Mouse (Mus musculus): ENCODE data around the gene Zfp839. TPM values are rescaled to one million over a fixed set of nuclear protein-coding genes. Genes with fewer than 3 reads are reported as not detected.

Gene Zfp839
- total and polyA plus RNA-seq, 2 experiments from 2014 or later: 1.9 to 4.5 TPM

DNA sequence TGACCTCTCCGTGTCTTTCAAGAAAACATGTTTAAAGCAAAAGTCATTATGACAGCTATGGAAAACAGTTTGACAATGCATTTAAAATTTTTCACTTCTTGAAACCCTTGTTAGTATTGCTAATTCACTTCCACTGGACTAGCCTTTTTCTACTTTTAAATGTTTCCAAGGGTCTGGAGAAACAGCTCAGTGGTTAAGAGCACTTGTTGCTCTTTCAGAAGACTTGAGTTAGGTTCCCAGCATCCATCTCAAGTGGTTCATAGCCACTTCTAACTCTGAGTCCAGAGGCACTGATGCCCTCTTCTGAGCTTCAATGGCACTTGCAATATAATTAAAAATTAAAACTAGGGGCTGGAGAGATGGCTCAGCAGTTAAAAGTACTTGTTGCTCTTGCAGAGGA lies 41.8 kb downstream of the Zfp839 start:
- H3K4me2 ChIP-seq (ENCODE audit: low read depth, low read length, poor library complexity, severe bottlenecking): no peak overlapping the region
- ATAC-seq (ENCODE audit: low FRiP score) (no peak), DNase-seq (ENCODE audit: low spot score) (no peak)
- H3K4me3 ChIP-seq (ENCODE audit: low read depth, low read length): no peak overlapping the region
- no peaks in the 10 kb centered on the region for H3K9me3 ChIP-seq (ENCODE audit: low read length)
- H3K9ac ChIP-seq (replicated peaks; ENCODE audit: low read length, poor library complexity, severe bottlenecking): no peak overlapping the region
- no peak for TF ChIP-seq CTCF (IDR thresholded peaks at IDR 0.05)
- WGBS: 94% methylated on average over 1 of the region's 1 CpGs
- 0 out of 2 replicates have a peak, but pooled peaks cover 6% of the 10 kb centered on the region for H3K4me1 ChIP-seq (ENCODE audit: insufficient read depth, low read length)
- no peak overlapping the region for H3K27ac ChIP-seq (ENCODE audit: low read depth, low read length)
- H3K36me3 ChIP-seq (ENCODE audit: insufficient read depth, low read length): no peaks in the 10 kb centered on the region
- no peaks in the 10 kb centered on the region for H3K27me3 ChIP-seq (ENCODE audit: insufficient read depth, low read length)

DNA sequence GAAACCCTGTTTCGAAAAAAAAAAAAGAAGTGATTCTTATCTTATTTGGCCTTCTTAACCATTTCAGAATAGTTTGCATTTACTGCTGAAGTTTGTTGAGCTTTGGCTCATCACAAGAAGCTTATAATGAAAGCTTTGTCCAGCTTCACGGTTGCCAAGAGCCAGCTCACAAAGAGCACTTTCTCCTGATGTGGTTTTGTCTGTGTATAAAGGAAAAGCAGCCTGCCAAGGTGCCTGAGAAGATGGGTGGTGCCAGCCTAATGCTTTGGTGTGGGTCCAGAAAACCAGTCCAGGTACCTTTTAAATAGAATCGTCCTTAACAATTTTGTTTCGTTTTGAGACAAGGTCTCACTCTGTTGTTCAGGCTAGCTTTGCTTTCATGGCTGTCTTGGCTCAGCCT lies 52.1 kb downstream of the Zfp839 start:
- H3K9ac ChIP-seq (replicated peaks; ENCODE audit: low read length, poor library complexity, severe bottlenecking): no peak overlapping the region
- H3K4me3 ChIP-seq (ENCODE audit: low read depth, low read length): no peak overlapping the region
- H3K4me1 ChIP-seq (ENCODE audit: insufficient read depth, low read length): no peaks in the 10 kb centered on the region
- no peaks in the 10 kb centered on the region for H3K9me3 ChIP-seq (ENCODE audit: low read length)
- peaks cover 10% of the 10 kb centered on the region; the same call in 1 of the 2 replicates for H3K36me3 ChIP-seq (ENCODE audit: insufficient read depth, low read length)
- 70% methylated on average over 4 of the region's 4 CpGs for WGBS
- no peak for TF ChIP-seq CTCF (IDR thresholded peaks at IDR 0.05)
- H3K27ac ChIP-seq (ENCODE audit: low read depth, low read length): no peak overlapping the region
- DNase-seq (ENCODE audit: low spot score): peak; percentile 13
- no peaks in the 10 kb centered on the region for H3K27me3 ChIP-seq (ENCODE audit: insufficient read depth, low read length)
- ATAC-seq (ENCODE audit: low FRiP score): no peak
- no peak overlapping the region for H3K4me2 ChIP-seq (ENCODE audit: low read depth, low read length, poor library complexity, severe bottlenecking)

DNA sequence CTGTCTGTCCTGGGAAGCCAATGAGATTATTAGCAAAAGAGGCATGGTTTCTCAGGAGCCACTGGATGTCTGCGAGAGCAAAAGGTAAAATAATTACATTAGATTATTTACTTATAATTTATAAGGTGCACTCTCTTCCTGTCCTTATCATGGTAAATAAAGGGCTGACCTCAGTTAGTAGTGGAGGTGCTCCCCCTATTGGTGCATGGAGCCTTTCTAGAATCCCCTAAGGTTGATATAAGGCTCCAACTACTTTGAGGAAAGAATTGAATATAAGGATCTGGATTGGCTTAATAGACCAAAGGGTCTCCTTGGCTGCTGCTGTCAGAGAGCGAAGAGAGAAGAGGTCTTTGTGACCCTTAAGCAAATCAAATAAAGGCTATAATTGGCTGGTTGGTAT lies 53.5 kb downstream of the Zfp839 start:
- no peak for ATAC-seq (ENCODE audit: low FRiP score)
- Histone ChIP-seq H3K36me3 (ENCODE audit: insufficient read depth, low read length) (peaks cover 15% of the 10 kb centered on the region), H3K4me1 (ENCODE audit: insufficient read depth, low read length) (no peaks in the 10 kb centered on the region), H3K4me2 (ENCODE audit: low read depth, low read length, poor library complexity, severe bottlenecking) (no peak overlapping the region), H3K9me3 (ENCODE audit: low read length) (no peaks in the 10 kb centered on the region), H3K4me3 (ENCODE audit: low read depth, low read length) (no peak overlapping the region), H3K9ac (replicated peaks; ENCODE audit: low read length, poor library complexity, severe bottlenecking) (no peak overlapping the region), H3K27me3 (ENCODE audit: insufficient read depth, low read length) (no peaks in the 10 kb centered on the region), H3K27ac (ENCODE audit: low read depth, low read length) (no peak overlapping the region)
- 96% methylated on average over 2 of the region's 2 CpGs for WGBS
- TF ChIP-seq CTCF (IDR thresholded peaks at IDR 0.05): peak; percentile 12; the same call in 1 of the 2 replicates
- DNase-seq (ENCODE audit: low spot score): no peak

DNA sequence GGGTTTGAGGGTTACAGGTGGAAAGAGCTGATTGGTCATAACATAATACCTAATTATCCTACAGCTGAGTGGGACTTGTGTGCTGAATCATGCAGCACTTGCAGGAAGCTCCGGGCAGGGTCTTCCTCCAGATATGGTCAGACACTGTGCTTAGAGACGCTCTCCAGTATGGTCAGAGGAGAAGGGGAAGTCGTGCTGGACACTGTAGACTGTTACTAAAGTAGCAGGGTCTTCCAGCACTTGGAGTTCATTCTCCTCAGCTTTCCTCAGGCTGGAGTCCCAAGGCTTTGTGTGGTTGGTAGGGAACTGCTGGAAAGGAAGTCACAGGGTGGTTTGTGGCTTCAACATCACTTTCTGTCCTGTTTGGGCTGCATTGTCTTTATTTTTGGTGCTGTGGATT lies 57.8 kb downstream of the Zfp839 start:
- TF ChIP-seq CTCF (IDR thresholded peaks at IDR 0.05): no peak
- WGBS: 78% methylated on average over 3 of the region's 3 CpGs

GRCm38 (mm10) chr12:110909962-110910361 lies 59.9 kb downstream of the Zfp839 start:
- Histone ChIP-seq H3K9me3 (ENCODE audit: low read length) (no peaks in the 10 kb centered on the region), H3K9ac (replicated peaks; ENCODE audit: low read length, poor library complexity, severe bottlenecking) (no peak overlapping the region), H3K4me2 (ENCODE audit: low read depth, low read length, poor library complexity, severe bottlenecking) (no peak overlapping the region), H3K36me3 (ENCODE audit: insufficient read depth, low read length) (peaks cover 16% of the 10 kb centered on the region; the same call in 1 of the 2 replicates), H3K27ac (ENCODE audit: low read depth, low read length) (no peak overlapping the region), H3K4me3 (ENCODE audit: low read depth, low read length) (no peak overlapping the region), H3K4me1 (ENCODE audit: insufficient read depth, low read length) (no peaks in the 10 kb centered on the region), H3K27me3 (ENCODE audit: insufficient read depth, low read length) (no peaks in the 10 kb centered on the region)
- WGBS: 97% methylated on average over 2 of the region's 2 CpGs
- ATAC-seq (ENCODE audit: low FRiP score): no peak
- no peak for TF ChIP-seq CTCF (IDR thresholded peaks at IDR 0.05)
- no peak for DNase-seq (ENCODE audit: low spot score)

More for the DNA sequence above, 57.8 kb downstream of the Zfp839 start:
- no peaks in the 10 kb centered on the region for H3K4me1 ChIP-seq (ENCODE audit: insufficient read depth, low read length)
- H3K36me3 ChIP-seq (ENCODE audit: insufficient read depth, low read length): peaks cover 13% of the 10 kb centered on the region; the same call in 1 of the 2 replicates
- no peak overlapping the region for H3K27ac ChIP-seq (ENCODE audit: low read depth, low read length)
- H3K9me3 ChIP-seq (ENCODE audit: low read length): no peaks in the 10 kb centered on the region
- DNase-seq (ENCODE audit: low spot score): no peak
- ATAC-seq (ENCODE audit: low FRiP score): no peak
- no peak overlapping the region for H3K4me3 ChIP-seq (ENCODE audit: low read depth, low read length)
- no peak overlapping the region for H3K9ac ChIP-seq (replicated peaks; ENCODE audit: low read length, poor library complexity, severe bottlenecking)
- no peak overlapping the region for H3K4me2 ChIP-seq (ENCODE audit: low read depth, low read length, poor library complexity, severe bottlenecking)
- H3K27me3 ChIP-seq (ENCODE audit: insufficient read depth, low read length): no peaks in the 10 kb centered on the region

DNA sequence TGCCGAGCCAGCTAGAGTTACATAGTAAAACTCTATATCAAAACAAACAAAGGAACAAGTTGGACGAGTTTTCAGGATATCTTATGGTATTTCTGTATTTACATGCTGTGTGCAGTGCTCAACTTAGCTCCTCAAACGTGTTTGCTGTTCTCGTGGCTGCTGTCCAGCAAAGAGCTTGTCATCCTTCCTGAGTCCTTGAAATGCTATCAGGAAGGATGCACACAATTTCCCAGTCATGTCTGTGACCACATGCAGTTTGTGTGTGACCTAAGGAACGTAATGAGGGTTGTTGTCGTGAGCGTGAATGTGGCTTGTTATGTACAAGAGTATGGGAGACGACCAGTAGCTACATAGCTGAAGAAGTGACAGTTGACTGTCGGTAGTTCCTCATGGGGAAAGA lies 65.7 kb downstream of the Zfp839 start:
- H3K27ac ChIP-seq (ENCODE audit: low read depth, low read length): no peak overlapping the region
- no peak overlapping the region for H3K9ac ChIP-seq (replicated peaks; ENCODE audit: low read length, poor library complexity, severe bottlenecking)
- peaks cover 33% of the 10 kb centered on the region for H3K36me3 ChIP-seq (ENCODE audit: insufficient read depth, low read length)
- H3K4me2 ChIP-seq (ENCODE audit: low read depth, low read length, poor library complexity, severe bottlenecking): no peak overlapping the region
- no peaks in the 10 kb centered on the region for H3K9me3 ChIP-seq (ENCODE audit: low read length)
- 89% methylated on average over 9 of the region's 9 CpGs for WGBS
- TF ChIP-seq CTCF (IDR thresholded peaks at IDR 0.05): no peak
- ATAC-seq (ENCODE audit: low FRiP score) (no peak), DNase-seq (ENCODE audit: low spot score) (no peak)
- H3K27me3 ChIP-seq (ENCODE audit: insufficient read depth, low read length): no peaks in the 10 kb centered on the region
- no peaks in the 10 kb centered on the region for H3K4me1 ChIP-seq (ENCODE audit: insufficient read depth, low read length)
- H3K4me3 ChIP-seq (ENCODE audit: low read depth, low read length): no peak overlapping the region

Other genes with a start within 250 kb of the Zfp839 start
- gene Dync1h1, start 248.8 kb upstream of the Zfp839 start, total RNA-seq (2014; rRNA removed): 271 and 313 TPM in 2 replicates
- 52.1 and 60.3 TPM in 2 replicates for gene Dync1h1, start 248.8 kb upstream of the Zfp839 start, polyA plus RNA-seq (2015; fragmentation: Nextera tagmentation; extraction: Ambion mirVana)
- gene 1700001K19Rik, start 167.6 kb upstream of the Zfp839 start, total RNA-seq (2014; rRNA removed): not detected in 2 replicates
- 0.17 TPM in 1 of 2 replicates, not detected in the other for gene 1700001K19Rik, start 167.6 kb upstream of the Zfp839 start, polyA plus RNA-seq (2015; fragmentation: Nextera tagmentation; extraction: Ambion mirVana)
- 567 and 693 TPM in 2 replicates for gene Hsp90aa1, start 147.5 kb upstream of the Zfp839 start, total RNA-seq (2014; rRNA removed)
- gene Hsp90aa1, start 147.5 kb upstream of the Zfp839 start, polyA plus RNA-seq (2015; fragmentation: Nextera tagmentation; extraction: Ambion mirVana): 1,476 and 1,620 TPM in 2 replicates
- 33.8 and 38.7 TPM in 2 replicates for gene Wdr20, start 112.3 kb upstream of the Zfp839 start, total RNA-seq (2014; rRNA removed)
- 16.0 and 16.2 TPM in 2 replicates for gene Wdr20, start 112.3 kb upstream of the Zfp839 start, polyA plus RNA-seq (2015; fragmentation: Nextera tagmentation; extraction: Ambion mirVana)
- gene Mok, start 9.3 kb upstream of the Zfp839 start, total RNA-seq (2014; rRNA removed): 10.7 and 23.7 TPM in 2 replicates
- 17.0 and 18.9 TPM in 2 replicates for gene Mok, start 9.3 kb upstream of the Zfp839 start, polyA plus RNA-seq (2015; fragmentation: Nextera tagmentation; extraction: Ambion mirVana)
- 105 and 153 TPM in 2 replicates for gene Cinp, start 38.9 kb downstream of the Zfp839 start, total RNA-seq (2014; rRNA removed)
- gene Cinp, start 38.9 kb downstream of the Zfp839 start, polyA plus RNA-seq (2015; fragmentation: Nextera tagmentation; extraction: Ambion mirVana): 91.3 and 99.0 TPM in 2 replicates
- 22.9 and 23.6 TPM in 2 replicates for gene Tecpr2, start 39.0 kb downstream of the Zfp839 start, total RNA-seq (2014; rRNA removed)
- 4.8 and 4.9 TPM in 2 replicates for gene Tecpr2, start 39.0 kb downstream of the Zfp839 start, polyA plus RNA-seq (2015; fragmentation: Nextera tagmentation; extraction: Ambion mirVana)
- gene Ankrd9, start 128.8 kb downstream of the Zfp839 start, total RNA-seq (2014; rRNA removed): 11.8 and 14.0 TPM in 2 replicates
- 12.1 and 13.4 TPM in 2 replicates for gene Ankrd9, start 128.8 kb downstream of the Zfp839 start, polyA plus RNA-seq (2015; fragmentation: Nextera tagmentation; extraction: Ambion mirVana)
- 11.3 and 14.9 TPM in 2 replicates for gene Rcor1, start 189.1 kb downstream of the Zfp839 start, total RNA-seq (2014; rRNA removed)
- gene Rcor1, start 189.1 kb downstream of the Zfp839 start, polyA plus RNA-seq (2015; fragmentation: Nextera tagmentation; extraction: Ambion mirVana): 2.5 and 2.7 TPM in 2 replicates